Mouse (Mus musculus): ENCODE measurements around the gene Ifitm3.
"Not testable (repeated sequence)": the region's sequence is repeated elsewhere in the genome, so short reads cannot be mapped to it uniquely, and the experiment has no call there.

Ifitm3 gene

GRCm38 (mm10) chr7:141036624-141037023, 26.1 kb upstream of the Ifitm3 start:
- not testable (repeated sequence) for DNase-seq (ENCODE audit: extremely low spot score, low spot score)

GRCm38 (mm10) chr7:141032458-141033167, 22.0 kb upstream of the Ifitm3 start:
- DNase-seq (ENCODE audit: extremely low spot score, low spot score): no peak

GRCm38 (mm10) chr7:141030390-141030789, 19.8 kb upstream of the Ifitm3 start:
- DNase-seq (ENCODE audit: extremely low spot score, low spot score): no peak

GRCm38 (mm10) chr7:141028831-141029230, 18.3 kb upstream of the Ifitm3 start, which contains the start of gene Gm17387:
Gene Gm17387 (plus strand): TSS chr7:141029131.
- no peak for DNase-seq (ENCODE audit: extremely low spot score, low spot score)

- DNase-seq (ENCODE audit: extremely low spot score, low spot score): no peak
These were observed 16.1 kb upstream of the Ifitm3 start for GRCm38 (mm10) chr7:141026740-141027098.

GRCm38 (mm10) chr7:141026097-141026739, 15.6 kb upstream of the Ifitm3 start:
- no peak for DNase-seq (ENCODE audit: extremely low spot score, low spot score)

- peak; percentile 44 for DNase-seq (ENCODE audit: extremely low spot score, low spot score)
These were observed 14.6 kb upstream of the Ifitm3 start for GRCm38 (mm10) chr7:141024865-141025838.

GRCm38 (mm10) chr7:141021489-141022449, 11.2 kb upstream of the Ifitm3 start:
- no peak for DNase-seq (ENCODE audit: extremely low spot score, low spot score)

- no peak for DNase-seq (ENCODE audit: extremely low spot score, low spot score)
These were observed 8.5 kb upstream of the Ifitm3 start for GRCm38 (mm10) chr7:141019028-141019427.

- not testable (repeated sequence) for DNase-seq (ENCODE audit: extremely low spot score, low spot score)
These were observed 7.3 kb upstream of the Ifitm3 start, which contains the start of gene Ifitm6 for GRCm38 (mm10) chr7:141017824-141018223. Gene Ifitm6 (minus strand): TSS chr7:141017924.

GRCm38 (mm10) chr7:141016707-141017697, 6.4 kb upstream of the Ifitm3 start:
- no peak for DNase-seq (ENCODE audit: extremely low spot score, low spot score)

GRCm38 (mm10) chr7:141011238-141011770, 734 bp upstream of the Ifitm3 start:
- no peak for DNase-seq (ENCODE audit: extremely low spot score, low spot score)

GRCm38 (mm10) chr7:141009665-141010064, 905 bp downstream of the Ifitm3 start:
- DNase-seq (ENCODE audit: extremely low spot score, low spot score): no peak

GRCm38 (mm10) chr7:141008938-141009660, 1.5 kb downstream of the Ifitm3 start:
- peak; percentile 87 for DNase-seq (ENCODE audit: extremely low spot score, low spot score)

- peak; percentile 33 for DNase-seq (ENCODE audit: extremely low spot score, low spot score)
These were observed 2.2 kb downstream of the Ifitm3 start for GRCm38 (mm10) chr7:141008312-141008761.

GRCm38 (mm10) chr7:141006914-141007313, 3.7 kb downstream of the Ifitm3 start:
- DNase-seq (ENCODE audit: extremely low spot score, low spot score): no peak

GRCm38 (mm10) chr7:141006446-141006845, 4.1 kb downstream of the Ifitm3 start:
- DNase-seq (ENCODE audit: extremely low spot score, low spot score): no peak
